Mouse (Mus musculus) midbrain, embryonic 16.5 days (tissue): Measurements from ENCODE around the gene Lbp. TPM values are rescaled to one million over a fixed set of nuclear protein-coding genes. Genes with fewer than 3 reads are reported as not detected.

Source experiments
- ATAC-seq: fragments of 200-750 bp; cut with Nextera tagmentation; 2 replicates; pipeline ENCODE4 v1.8.0; 2017; ENCODE audit warnings: moderate TSS enrichment
- H3K27ac ChIP-seq: fragments of 300-500 bp; sonication (generic); 2 replicates; pipeline ENCODE4 v1.5.1; 2014; ENCODE audit warnings: mild to moderate bottlenecking, low read length, mixed read lengths
- H3K27me3 ChIP-seq: fragments of 300-500 bp; sonication (generic); 2 replicates; pipeline ENCODE4 v1.6.1; 2014; ENCODE audit warnings: low read depth, low read length, mixed read lengths; ENCODE audit not compliant: control insufficient read depth, insufficient read depth
- H3K36me3 ChIP-seq: fragments of 300-500 bp; sonication (generic); 2 replicates; pipeline ENCODE4 v1.6.1; 2014; ENCODE audit warnings: mild to moderate bottlenecking, low read length, moderate library complexity, mixed read lengths; ENCODE audit not compliant: control insufficient read depth, insufficient read depth
- H3K4me1 ChIP-seq: fragments of 300-500 bp; sonication (generic); 2 replicates; pipeline ENCODE4 v1.6.1; 2014; ENCODE audit warnings: mild to moderate bottlenecking, low read length, mixed read lengths; ENCODE audit not compliant: control insufficient read depth, insufficient read depth
- H3K4me2 ChIP-seq: fragments of 300-500 bp; sonication (generic); 2 replicates; pipeline ENCODE4 v1.6.1; 2014; ENCODE audit warnings: mild to moderate bottlenecking, low read length, mixed read lengths
- H3K4me3 ChIP-seq: fragments of 300-500 bp; sonication (generic); 2 replicates; pipeline ENCODE4 v1.5.1; 2014; ENCODE audit warnings: low read depth, mild to moderate bottlenecking, low read length, moderate library complexity, mixed read lengths
- H3K9ac ChIP-seq: fragments of 300-500 bp; sonication (generic); 2 replicates; pipeline ENCODE4 v1.6.1; 2014; ENCODE audit warnings: low read depth, low read length, mixed read lengths
- H3K9me3 ChIP-seq: fragments of 300-500 bp; sonication (generic); replicated peaks from 2 replicates; pipeline ENCODE4 v1.6.1; 2014; ENCODE audit warnings: mild to moderate bottlenecking, low read length, mixed read lengths; ENCODE audit not compliant: control insufficient read depth, poor library complexity, severe bottlenecking
- WGBS: fragments of 180-500 bp; shearing (Covaris S2); extraction: QIAGEN DNeasy Blood & Tissue Kit; methylation state at CpG from one replicate; pipeline ENCODE4 v1.1.7; 2014; 5-methylcytosine and 5-hydroxymethylcytosine counted together
- polyA plus RNA-seq: library from polyadenylated mRNA; unstranded; fragments of >200 nt; fragmentation: Nextera tagmentation; extraction: Ambion mirVana; gene quantifications from 2 replicates; pipeline ENCODE4 v1.2.1, GENCODE M21; 2015

Lbp gene
- polyA plus RNA-seq, 1 experiment from 2014 or later, result 4.3 TPM

DNA sequence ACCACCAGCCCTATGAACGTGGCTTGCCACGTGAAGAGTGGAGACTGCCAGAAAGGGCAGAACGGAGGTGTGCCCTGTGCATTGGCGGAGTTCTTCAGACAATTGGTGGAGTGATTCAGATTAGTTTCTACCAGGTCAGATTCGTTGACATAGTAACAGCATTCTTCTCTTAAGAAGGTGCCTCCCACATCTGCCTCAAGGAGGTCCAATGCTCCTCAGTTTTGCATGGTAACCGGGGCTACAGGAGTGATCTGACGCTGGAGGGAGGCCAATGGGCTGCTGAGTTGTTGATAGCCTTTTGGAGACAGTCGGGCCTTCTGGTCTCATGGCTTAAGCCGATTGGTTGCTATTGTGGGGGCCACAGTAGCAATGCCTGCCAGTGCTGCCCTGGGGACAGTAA is 10.6 kb upstream of the Lbp start:
- ATAC-seq, result no peak
- H3K36me3 ChIP-seq, result no peaks in the 10 kb centered on the region
- H3K4me3 ChIP-seq, result no peak overlapping the region
- no peaks in the 10 kb centered on the region for H3K9me3 ChIP-seq
- no peak overlapping the region for H3K4me2 ChIP-seq
- no peak overlapping the region for H3K27ac ChIP-seq
- 52% methylated on average over 9 of the region's 9 CpGs for WGBS
- no peaks in the 10 kb centered on the region for H3K4me1 ChIP-seq
- no peak overlapping the region for H3K9ac ChIP-seq
- no peaks in the 10 kb centered on the region for H3K27me3 ChIP-seq

DNA sequence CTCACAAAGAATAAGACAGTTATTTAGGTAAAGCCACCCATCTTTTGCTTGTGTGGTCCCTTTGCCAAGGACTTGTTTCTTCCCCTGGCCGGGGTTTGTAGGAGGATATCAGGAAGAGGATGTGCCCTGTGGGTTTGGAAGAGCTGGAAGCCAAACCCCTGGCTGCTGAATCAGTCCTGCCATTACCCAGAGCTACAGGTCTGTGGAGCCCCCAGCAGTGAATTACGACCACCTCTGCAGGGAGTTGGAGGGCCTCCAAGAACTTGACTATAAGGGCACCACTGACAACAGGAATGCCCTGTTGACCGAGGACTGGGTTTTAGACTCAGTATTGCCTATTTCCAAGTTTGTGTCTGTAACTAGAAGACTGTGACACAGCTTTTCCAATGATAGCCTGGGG is 7.1 kb upstream of the Lbp start:
- Histone ChIP-seq H3K9ac (no peak overlapping the region), H3K36me3 (no peaks in the 10 kb centered on the region), H3K4me3 (no peak overlapping the region), H3K4me1 (no peaks in the 10 kb centered on the region), H3K27me3 (no peaks in the 10 kb centered on the region), H3K27ac (no peak overlapping the region), H3K4me2 (no peak overlapping the region), H3K9me3 (no peaks in the 10 kb centered on the region)
- no peak for ATAC-seq
- WGBS, result 64% methylated on average over 3 of the region's 3 CpGs

DNA sequence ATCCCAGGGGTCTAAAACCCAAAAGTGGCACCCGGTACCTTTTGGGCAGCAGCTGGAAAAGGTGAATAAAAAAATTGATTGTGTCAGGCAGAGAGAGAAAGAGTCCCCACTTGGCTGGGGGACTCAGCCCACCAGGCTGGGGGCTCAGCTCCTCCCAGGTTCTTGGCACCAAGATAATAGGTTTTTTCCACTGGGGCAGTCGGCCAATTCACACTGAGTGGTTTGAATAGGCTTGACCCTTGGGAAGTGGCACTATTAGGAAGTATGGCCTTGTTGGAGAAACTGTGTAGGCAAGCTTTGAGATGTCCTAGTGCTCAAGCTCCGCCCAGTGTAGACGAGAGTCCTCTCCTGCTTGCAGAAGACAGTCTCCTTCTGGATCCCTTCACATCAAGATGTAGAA is 6.6 kb upstream of the Lbp start:
- Histone ChIP-seq H3K27ac (no peak overlapping the region), H3K9ac (no peak overlapping the region)
- WGBS, result 65% methylated on average over 4 of the region's 4 CpGs

DNA sequence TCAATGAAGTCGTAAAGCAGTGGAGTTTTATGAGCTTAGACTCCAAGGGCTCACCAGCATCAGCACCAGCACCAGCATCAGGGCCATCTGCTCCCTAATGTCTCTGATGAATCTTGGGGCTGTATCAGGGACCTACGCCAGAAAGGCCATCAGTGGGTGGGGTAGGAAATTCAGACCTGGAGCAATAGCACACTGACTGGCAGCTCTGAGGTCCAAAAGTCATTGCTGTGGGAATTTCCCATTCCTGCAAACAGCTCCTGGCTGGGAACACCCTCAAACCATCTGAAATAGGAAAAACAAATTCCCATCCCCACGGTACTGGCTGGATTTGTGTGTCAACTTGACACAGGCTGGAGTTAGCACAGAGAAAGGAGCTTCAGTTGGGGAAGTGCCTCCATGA is 3.5 kb upstream of the Lbp start:
- Histone ChIP-seq H3K4me1 (no peaks in the 10 kb centered on the region), H3K36me3 (no peaks in the 10 kb centered on the region), H3K27me3 (no peaks in the 10 kb centered on the region), H3K4me2 (no peak overlapping the region), H3K9me3 (no peaks in the 10 kb centered on the region), H3K27ac (no peak overlapping the region), H3K9ac (no peak overlapping the region), H3K4me3 (no peak overlapping the region)
- WGBS, result 91% methylated on average over 3 of the region's 3 CpGs
- ATAC-seq, result no peak

More for the DNA sequence above, 6.6 kb upstream of the Lbp start:
- no peaks in the 10 kb centered on the region for H3K9me3 ChIP-seq
- no peak overlapping the region for H3K4me2 ChIP-seq
- H3K36me3 ChIP-seq, result no peaks in the 10 kb centered on the region
- no peak overlapping the region for H3K4me3 ChIP-seq
- H3K4me1 ChIP-seq, result no peaks in the 10 kb centered on the region
- no peak for ATAC-seq
- H3K27me3 ChIP-seq, result no peaks in the 10 kb centered on the region

DNA sequence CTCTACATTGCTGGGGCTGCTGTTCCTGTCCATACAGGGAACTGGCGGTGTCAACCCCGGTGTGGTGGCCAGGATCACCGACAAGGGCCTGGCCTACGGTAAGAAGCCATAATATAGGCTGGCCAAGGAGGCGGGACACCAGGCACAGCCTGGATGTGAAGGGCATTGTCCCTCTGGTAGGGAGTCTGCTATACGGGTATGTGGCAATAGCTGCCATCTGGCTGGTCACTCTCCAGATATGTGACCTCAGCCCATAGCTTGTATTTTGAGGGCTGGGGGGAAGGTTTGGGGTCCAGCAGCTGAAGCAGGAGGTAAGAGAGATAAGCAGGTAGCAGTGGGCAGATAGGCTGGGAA is 380 bp downstream of the Lbp start:
- 44% methylated on average over 6 of the region's 6 CpGs for WGBS

DNA sequence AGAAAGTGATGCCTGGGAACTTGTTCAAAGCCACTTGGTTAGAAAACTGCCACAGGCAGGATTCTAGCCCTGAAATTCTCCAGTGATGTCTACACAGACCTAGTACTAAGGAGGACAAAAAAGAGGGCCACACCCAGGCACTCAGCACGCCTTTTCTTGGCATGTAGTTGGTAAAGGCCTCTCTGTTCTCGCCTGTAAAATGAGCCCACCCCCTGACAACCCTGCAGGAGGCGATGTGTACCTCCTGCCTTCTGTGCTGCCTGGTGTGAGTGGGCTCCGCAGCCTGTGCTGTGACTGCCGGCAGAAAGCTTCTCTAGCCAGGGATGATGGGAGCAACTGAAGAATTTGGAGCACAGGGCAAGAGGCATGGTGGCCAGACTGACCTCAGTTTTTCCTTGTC is 2.0 kb downstream of the Lbp start:
- Histone ChIP-seq H3K9me3 (no peaks in the 10 kb centered on the region), H3K36me3 (no peaks in the 10 kb centered on the region), H3K4me1 (no peaks in the 10 kb centered on the region), H3K9ac (no peak overlapping the region), H3K27me3 (no peaks in the 10 kb centered on the region), H3K27ac (no peak overlapping the region), H3K4me3 (no peak overlapping the region), H3K4me2 (no peak overlapping the region)
- WGBS, result 55% methylated on average over 5 of the region's 5 CpGs
- ATAC-seq, result no peak

More for the DNA sequence above, 380 bp downstream of the Lbp start:
- Histone ChIP-seq H3K27me3 (no peaks in the 10 kb centered on the region), H3K36me3 (no peaks in the 10 kb centered on the region), H3K4me2 (no peak overlapping the region), H3K9ac (no peak overlapping the region), H3K9me3 (no peaks in the 10 kb centered on the region), H3K4me3 (no peak overlapping the region), H3K4me1 (no peaks in the 10 kb centered on the region), H3K27ac (no peak overlapping the region)
- no peak for ATAC-seq

DNA sequence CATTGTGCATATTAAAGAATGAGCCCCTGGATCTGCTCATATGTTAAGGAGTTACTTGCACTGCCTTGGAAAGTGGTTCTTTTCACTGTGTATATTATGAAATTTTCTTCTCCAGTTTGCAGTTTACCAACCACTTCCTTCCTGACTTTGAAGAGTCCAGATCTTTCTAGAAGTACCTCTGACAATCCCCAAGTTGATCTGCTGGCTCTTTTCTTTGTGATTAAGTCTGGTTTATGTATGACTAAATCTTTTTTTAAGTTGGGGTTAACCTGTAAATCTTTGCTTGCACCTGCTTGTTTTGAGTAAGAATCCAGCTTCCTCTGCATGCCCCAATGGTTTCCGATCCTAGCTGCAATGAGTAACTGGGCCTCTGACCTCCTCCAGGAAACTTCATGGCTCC is 6.8 kb downstream of the Lbp start:
- Histone ChIP-seq H3K9ac (no peak overlapping the region), H3K4me1 (no peaks in the 10 kb centered on the region), H3K36me3 (no peaks in the 10 kb centered on the region), H3K4me2 (no peak overlapping the region), H3K9me3 (no peaks in the 10 kb centered on the region), H3K4me3 (no peak overlapping the region), H3K27me3 (no peaks in the 10 kb centered on the region), H3K27ac (no peak overlapping the region)
- WGBS, result 97% methylated on average over 1 of the region's 1 CpGs
- no peak for ATAC-seq

DNA sequence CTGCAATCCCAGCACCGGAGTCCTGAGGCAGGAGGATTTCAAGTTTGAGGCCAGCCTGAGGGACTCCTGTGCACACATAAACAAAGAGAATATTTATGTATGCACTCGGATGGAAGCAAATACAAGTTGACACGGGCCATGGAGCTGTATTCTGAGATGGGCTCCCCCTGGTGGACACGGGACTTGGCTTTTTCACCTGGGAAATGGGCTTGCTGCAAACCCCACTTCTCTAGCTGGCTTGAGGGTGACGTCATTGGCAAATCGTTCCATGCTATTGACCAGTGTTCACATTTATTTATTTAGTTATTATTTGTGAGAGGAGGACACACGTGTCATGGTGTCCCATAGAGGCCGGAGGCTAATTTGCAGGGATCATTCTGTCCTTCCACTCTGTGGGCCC is 10.1 kb downstream of the Lbp start:
- H3K4me3 ChIP-seq, result no peak overlapping the region
- H3K4me2 ChIP-seq, result no peak overlapping the region
- WGBS, result 73% methylated on average over 8 of the region's 8 CpGs
- H3K9ac ChIP-seq, result no peak overlapping the region
- ATAC-seq, result no peak
- H3K4me1 ChIP-seq, result no peaks in the 10 kb centered on the region
- H3K27me3 ChIP-seq, result no peaks in the 10 kb centered on the region
- H3K9me3 ChIP-seq, result no peaks in the 10 kb centered on the region
- no peaks in the 10 kb centered on the region for H3K36me3 ChIP-seq
- H3K27ac ChIP-seq, result no peak overlapping the region

DNA sequence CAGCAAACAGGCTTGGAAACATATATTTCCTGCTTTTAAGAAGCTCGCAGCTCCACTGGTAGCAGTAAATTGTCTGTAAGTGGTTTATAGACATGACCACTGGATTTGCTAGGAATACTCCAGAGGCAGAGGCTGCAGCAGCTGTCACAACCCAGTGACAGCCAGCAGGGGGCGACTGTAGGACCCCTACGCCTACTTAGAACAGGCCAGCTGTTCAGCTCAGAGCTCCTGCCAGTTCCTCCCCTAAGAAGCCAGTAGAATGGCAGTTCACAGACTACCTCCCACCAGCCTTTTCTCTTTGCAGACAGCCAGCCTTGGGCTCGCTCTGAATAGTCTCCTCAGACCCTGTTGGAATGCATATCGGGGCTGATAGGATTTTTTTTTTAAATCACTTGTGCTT is 10.7 kb downstream of the Lbp start:
- H3K9me3 ChIP-seq, result no peaks in the 10 kb centered on the region
- 9% methylated on average over 5 of the region's 5 CpGs for WGBS
- H3K27me3 ChIP-seq, result no peaks in the 10 kb centered on the region
- H3K4me1 ChIP-seq, result no peaks in the 10 kb centered on the region
- no peak overlapping the region for H3K4me3 ChIP-seq
- peak; percentile 71 for ATAC-seq
- no peak overlapping the region for H3K4me2 ChIP-seq
- H3K27ac ChIP-seq, result no peak overlapping the region
- H3K9ac ChIP-seq, result no peak overlapping the region
- H3K36me3 ChIP-seq, result no peaks in the 10 kb centered on the region

DNA sequence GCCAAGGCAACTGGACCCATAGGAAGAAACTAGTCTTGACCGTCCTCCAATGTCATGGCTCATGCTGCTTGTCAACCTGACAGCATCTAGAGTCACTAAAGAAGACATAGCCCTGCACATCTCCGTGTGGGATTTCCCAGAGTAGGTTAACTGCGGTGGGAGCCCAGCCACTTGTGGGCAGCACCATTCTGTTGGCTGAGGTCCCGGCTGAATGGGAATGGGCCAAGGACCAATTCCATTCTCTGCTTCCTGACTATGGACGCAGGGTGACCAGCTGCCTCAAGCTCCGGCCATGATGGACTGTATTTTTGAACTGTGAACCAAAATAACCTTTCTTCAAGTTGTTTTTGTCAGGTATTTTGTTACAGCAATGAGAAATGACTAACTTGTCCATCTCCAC is 15.3 kb downstream of the Lbp start:
- Histone ChIP-seq H3K27ac (no peak overlapping the region), H3K9ac (no peak overlapping the region), H3K4me3 (no peak overlapping the region), H3K4me1 (no peaks in the 10 kb centered on the region), H3K36me3 (no peaks in the 10 kb centered on the region), H3K9me3 (no peaks in the 10 kb centered on the region), H3K4me2 (no peak overlapping the region), H3K27me3 (no peaks in the 10 kb centered on the region)
- ATAC-seq, result no peak
- WGBS, result 91% methylated on average over 6 of the region's 6 CpGs
